Mouse (Mus musculus): ENCODE results near the gene Taar5. TPM values are rescaled to one million over a fixed set of nuclear protein-coding genes. Genes with fewer than 3 reads are reported as not detected.
A peak's percentile ranks its signal among the peaks of the same experiment; 100 is the strongest.

Gene Taar5
- polyA plus RNA-seq (2014; fragmentation: Nextera tagmentation; extraction: Ambion mirVana): not detected in 2 replicates

- no peak within 1 kb of the TSS for H3K9ac ChIP-seq (ENCODE audit: low read length)
- H3K4me2 ChIP-seq (ENCODE audit: low read depth, severe bottlenecking): no peak within 1 kb of the TSS
- H3K36me3 ChIP-seq (ENCODE audit: control insufficient read depth, insufficient read depth, low read length): no peaks in the 10 kb centered on the region
- WGBS: 86% methylated on average over 11 of the region's 11 CpGs
- H3K27me3 ChIP-seq (ENCODE audit: control insufficient read depth, insufficient read depth, low read length): no peaks in the 10 kb centered on the region
- H3K4me1 ChIP-seq (ENCODE audit: control insufficient read depth, insufficient read depth, low read length): no peaks in the 10 kb centered on the region
- no peaks in the 10 kb centered on the region for H3K9me3 ChIP-seq (ENCODE audit: control insufficient read depth, low read length)
- no peak within 1 kb of the TSS for H3K27ac ChIP-seq (replicated peaks; ENCODE audit: low read depth, low read length)
- ATAC-seq (ENCODE audit: insufficient number of reproducible peaks, low FRiP score, low TSS enrichment, low read depth): no peak
- no peak within 1 kb of the TSS for H3K4me3 ChIP-seq (ENCODE audit: low read depth, low read length)
- DNase-seq (ENCODE audit: low spot score): no peak
These were observed at the start of gene Taar5 for GRCm38 (mm10) chr10:23970656-23971165. TSS of gene Taar5 (plus strand) at chr10:23970706.

- no peaks in the 10 kb centered on the region for H3K4me1 ChIP-seq (ENCODE audit: control insufficient read depth, insufficient read depth, low read length)
- 70% methylated on average over 3 of the region's 3 CpGs for WGBS
- H3K4me2 ChIP-seq (ENCODE audit: low read depth, severe bottlenecking): no peak overlapping the region
These were observed 48.0 kb upstream of the Taar5 start for GRCm38 (mm10) chr10:23922468-23922867.

GRCm38 (mm10) chr10:23923941-23924340, 46.6 kb upstream of the Taar5 start:
- H3K4me3 ChIP-seq (ENCODE audit: low read depth, low read length): no peak overlapping the region
- no peaks in the 10 kb centered on the region for H3K27me3 ChIP-seq (ENCODE audit: control insufficient read depth, insufficient read depth, low read length)
- H3K4me2 ChIP-seq (ENCODE audit: low read depth, severe bottlenecking): no peak overlapping the region
- no peak for DNase-seq (ENCODE audit: low spot score)
- no peak for ATAC-seq (ENCODE audit: insufficient number of reproducible peaks, low FRiP score, low TSS enrichment, low read depth)
- no peaks in the 10 kb centered on the region for H3K9me3 ChIP-seq (ENCODE audit: control insufficient read depth, low read length)
- 81% methylated on average over 2 of the region's 2 CpGs for WGBS
- no peaks in the 10 kb centered on the region for H3K4me1 ChIP-seq (ENCODE audit: control insufficient read depth, insufficient read depth, low read length)
- H3K36me3 ChIP-seq (ENCODE audit: control insufficient read depth, insufficient read depth, low read length): no peaks in the 10 kb centered on the region
- no peak overlapping the region for H3K9ac ChIP-seq (ENCODE audit: low read length)
- no peak overlapping the region for H3K27ac ChIP-seq (replicated peaks; ENCODE audit: low read depth, low read length)

More at GRCm38 (mm10) chr10:23922468-23922867, 48.0 kb upstream of the Taar5 start:
- no peak for DNase-seq (ENCODE audit: low spot score)
- H3K4me3 ChIP-seq (ENCODE audit: low read depth, low read length): no peak overlapping the region
- H3K27me3 ChIP-seq (ENCODE audit: control insufficient read depth, insufficient read depth, low read length): no peaks in the 10 kb centered on the region
- H3K9ac ChIP-seq (ENCODE audit: low read length): no peak overlapping the region
- no peaks in the 10 kb centered on the region for H3K9me3 ChIP-seq (ENCODE audit: control insufficient read depth, low read length)
- no peak for ATAC-seq (ENCODE audit: insufficient number of reproducible peaks, low FRiP score, low TSS enrichment, low read depth)
- H3K27ac ChIP-seq (replicated peaks; ENCODE audit: low read depth, low read length): no peak overlapping the region
- H3K36me3 ChIP-seq (ENCODE audit: control insufficient read depth, insufficient read depth, low read length): no peaks in the 10 kb centered on the region

- ATAC-seq (ENCODE audit: insufficient number of reproducible peaks, low FRiP score, low TSS enrichment, low read depth): no peak
- Histone ChIP-seq H3K36me3 (ENCODE audit: control insufficient read depth, insufficient read depth, low read length) (no peaks in the 10 kb centered on the region), H3K4me1 (ENCODE audit: control insufficient read depth, insufficient read depth, low read length) (no peaks in the 10 kb centered on the region), H3K9me3 (ENCODE audit: control insufficient read depth, low read length) (no peaks in the 10 kb centered on the region), H3K9ac (ENCODE audit: low read length) (no peak overlapping the region), H3K27me3 (ENCODE audit: control insufficient read depth, insufficient read depth, low read length) (no peaks in the 10 kb centered on the region), H3K4me3 (ENCODE audit: low read depth, low read length) (no peak overlapping the region), H3K27ac (replicated peaks; ENCODE audit: low read depth, low read length) (no peak overlapping the region), H3K4me2 (ENCODE audit: low read depth, severe bottlenecking) (no peak overlapping the region)
- WGBS: 38% methylated on average over 4 of the region's 4 CpGs
- DNase-seq (ENCODE audit: low spot score): no peak
These were observed 32.9 kb upstream of the Taar5 start for GRCm38 (mm10) chr10:23937613-23938012.

GRCm38 (mm10) chr10:23938312-23938711, 32.2 kb upstream of the Taar5 start, which contains the start of gene Taar2:
TSS of gene Taar2 (plus strand) at chr10:23938572.
- H3K36me3 ChIP-seq (ENCODE audit: control insufficient read depth, insufficient read depth, low read length): no peaks in the 10 kb centered on the region
- no peaks in the 10 kb centered on the region for H3K9me3 ChIP-seq (ENCODE audit: control insufficient read depth, low read length)
- 68% methylated on average over 6 of the region's 6 CpGs for WGBS
- H3K27ac ChIP-seq (replicated peaks; ENCODE audit: low read depth, low read length): no peak within 1 kb of the TSS
- H3K27me3 ChIP-seq (ENCODE audit: control insufficient read depth, insufficient read depth, low read length): no peaks in the 10 kb centered on the region
- no peak within 1 kb of the TSS for H3K9ac ChIP-seq (ENCODE audit: low read length)
- no peak within 1 kb of the TSS for H3K4me3 ChIP-seq (ENCODE audit: low read depth, low read length)
- H3K4me2 ChIP-seq (ENCODE audit: low read depth, severe bottlenecking): no peak within 1 kb of the TSS
- no peaks in the 10 kb centered on the region for H3K4me1 ChIP-seq (ENCODE audit: control insufficient read depth, insufficient read depth, low read length)
- ATAC-seq (ENCODE audit: insufficient number of reproducible peaks, low FRiP score, low TSS enrichment, low read depth) (no peak), DNase-seq (ENCODE audit: low spot score) (no peak)

GRCm38 (mm10) chr10:23942465-23942864, 28.0 kb upstream of the Taar5 start:
- no peak overlapping the region for H3K4me2 ChIP-seq (ENCODE audit: low read depth, severe bottlenecking)
- no peak for ATAC-seq (ENCODE audit: insufficient number of reproducible peaks, low FRiP score, low TSS enrichment, low read depth)
- H3K27me3 ChIP-seq (ENCODE audit: control insufficient read depth, insufficient read depth, low read length): no peaks in the 10 kb centered on the region
- no peak overlapping the region for H3K27ac ChIP-seq (replicated peaks; ENCODE audit: low read depth, low read length)
- H3K4me3 ChIP-seq (ENCODE audit: low read depth, low read length): no peak overlapping the region
- no peak overlapping the region for H3K9ac ChIP-seq (ENCODE audit: low read length)
- H3K36me3 ChIP-seq (ENCODE audit: control insufficient read depth, insufficient read depth, low read length): no peaks in the 10 kb centered on the region
- 79% methylated on average over 5 of the region's 5 CpGs for WGBS
- H3K9me3 ChIP-seq (ENCODE audit: control insufficient read depth, low read length): no peaks in the 10 kb centered on the region
- no peaks in the 10 kb centered on the region for H3K4me1 ChIP-seq (ENCODE audit: control insufficient read depth, insufficient read depth, low read length)
- peak; percentile 30 for DNase-seq (ENCODE audit: low spot score)

- no peaks in the 10 kb centered on the region for H3K36me3 ChIP-seq (ENCODE audit: control insufficient read depth, insufficient read depth, low read length)
- DNase-seq (ENCODE audit: low spot score): no peak
- no peaks in the 10 kb centered on the region for H3K9me3 ChIP-seq (ENCODE audit: control insufficient read depth, low read length)
- H3K27me3 ChIP-seq (ENCODE audit: control insufficient read depth, insufficient read depth, low read length): no peaks in the 10 kb centered on the region
- ATAC-seq (ENCODE audit: insufficient number of reproducible peaks, low FRiP score, low TSS enrichment, low read depth): no peak
- WGBS: 81% methylated on average over 7 of the region's 7 CpGs
- H3K4me2 ChIP-seq (ENCODE audit: low read depth, severe bottlenecking): no peak overlapping the region
- no peak overlapping the region for H3K9ac ChIP-seq (ENCODE audit: low read length)
- no peak overlapping the region for H3K4me3 ChIP-seq (ENCODE audit: low read depth, low read length)
- no peaks in the 10 kb centered on the region for H3K4me1 ChIP-seq (ENCODE audit: control insufficient read depth, insufficient read depth, low read length)
- H3K27ac ChIP-seq (replicated peaks; ENCODE audit: low read depth, low read length): no peak overlapping the region
These were observed 22.5 kb upstream of the Taar5 start for GRCm38 (mm10) chr10:23948026-23948425.

GRCm38 (mm10) chr10:23949508-23950005, 20.9 kb upstream of the Taar5 start, which contains the start of gene Taar3:
TSS of gene Taar3 (plus strand) at chr10:23949558.
- WGBS: 88% methylated on average over 16 of the region's 16 CpGs
- Histone ChIP-seq H3K36me3 (ENCODE audit: control insufficient read depth, insufficient read depth, low read length) (no peaks in the 10 kb centered on the region), H3K9ac (ENCODE audit: low read length) (no peak within 1 kb of the TSS), H3K27ac (replicated peaks; ENCODE audit: low read depth, low read length) (no peak within 1 kb of the TSS), H3K4me3 (ENCODE audit: low read depth, low read length) (no peak within 1 kb of the TSS), H3K27me3 (ENCODE audit: control insufficient read depth, insufficient read depth, low read length) (no peaks in the 10 kb centered on the region), H3K4me2 (ENCODE audit: low read depth, severe bottlenecking) (no peak within 1 kb of the TSS), H3K9me3 (ENCODE audit: control insufficient read depth, low read length) (no peaks in the 10 kb centered on the region), H3K4me1 (ENCODE audit: control insufficient read depth, insufficient read depth, low read length) (no peaks in the 10 kb centered on the region)
- DNase-seq (ENCODE audit: low spot score): no peak
- ATAC-seq (ENCODE audit: insufficient number of reproducible peaks, low FRiP score, low TSS enrichment, low read depth): no peak

- H3K36me3 ChIP-seq (ENCODE audit: control insufficient read depth, insufficient read depth, low read length): no peaks in the 10 kb centered on the region
- H3K4me1 ChIP-seq (ENCODE audit: control insufficient read depth, insufficient read depth, low read length): no peaks in the 10 kb centered on the region
- no peaks in the 10 kb centered on the region for H3K9me3 ChIP-seq (ENCODE audit: control insufficient read depth, low read length)
- H3K4me2 ChIP-seq (ENCODE audit: low read depth, severe bottlenecking): no peak overlapping the region
- H3K27ac ChIP-seq (replicated peaks; ENCODE audit: low read depth, low read length): no peak overlapping the region
- ATAC-seq (ENCODE audit: insufficient number of reproducible peaks, low FRiP score, low TSS enrichment, low read depth) (no peak), DNase-seq (ENCODE audit: low spot score) (no peak)
- WGBS: 84% methylated on average over 6 of the region's 6 CpGs
- no peaks in the 10 kb centered on the region for H3K27me3 ChIP-seq (ENCODE audit: control insufficient read depth, insufficient read depth, low read length)
- H3K4me3 ChIP-seq (ENCODE audit: low read depth, low read length): no peak overlapping the region
- H3K9ac ChIP-seq (ENCODE audit: low read length): no peak overlapping the region
These were observed 18.8 kb upstream of the Taar5 start for GRCm38 (mm10) chr10:23951714-23952113.

Data from limb, embryonic 11.5 days (tissue).